Mouse (Mus musculus) brain, embryonic 14.5 days (tissue): ENCODE results near the gene Elmod1.

Source experiments
- CTCF ChIP-seq: fragments of 200-500 bp; IDR thresholded peaks from 2 replicates; pipeline ENCODE4 v1.5.1; 2012; ENCODE audit warnings: inconsistent platforms, mild to moderate bottlenecking, moderate library complexity, borderline replicate concordance; ENCODE audit not compliant: insufficient read depth, insufficient read length; ENCODE audit errors: extremely low read depth
- POLR2A ChIP-seq: fragments of 200-500 bp; IDR thresholded peaks from 2 replicates; pipeline ENCODE4 v1.6.1; 2012; ENCODE audit warnings: mild to moderate bottlenecking, inconsistent platforms, borderline replicate concordance; ENCODE audit not compliant: poor library complexity, insufficient read depth, insufficient read length, severe bottlenecking; ENCODE audit errors: extremely low read depth

- no peak for TF ChIP-seq CTCF
- no peak for TF ChIP-seq POLR2A
Measured at GRCm38 (mm10) chr9:53915929-53916721, 59.0 kb downstream of the Elmod1 start.
